Mouse (Mus musculus) kidney, adult 2 months (tissue): ENCODE results near the gene Olfml1. TPM values are rescaled to one million over a fixed set of nuclear protein-coding genes. Genes with fewer than 3 reads are reported as not detected.

ENCODE experiments used
- DNase-seq: peaks from one replicate; pipeline ENCODE4 v3.0.0; 2021
- H3K27ac ChIP-seq: fragments of 200-500 bp; 2 replicates; pipeline ENCODE4 v1.5.1; 2012; ENCODE audit warnings: low read depth, low read length, control low read depth, inconsistent platforms; ENCODE audit not compliant: insufficient read depth
- H3K27me3 ChIP-seq: fragments of 200-500 bp; replicated peaks from 2 replicates; pipeline ENCODE4 v1.6.1; 2012; ENCODE audit warnings: mild to moderate bottlenecking, moderate library complexity, low read length, inconsistent platforms; ENCODE audit not compliant: control insufficient read depth, insufficient read depth
- H3K36me3 ChIP-seq: fragments of 200-500 bp; 2 replicates; pipeline ENCODE4 v1.6.1; 2012; ENCODE audit warnings: mild to moderate bottlenecking, moderate library complexity, low read length, inconsistent platforms; ENCODE audit not compliant: control insufficient read depth, insufficient read depth
- H3K4me1 ChIP-seq: fragments of 200-500 bp; 2 replicates; pipeline ENCODE4 v1.6.1; 2011; ENCODE audit warnings: low read length; ENCODE audit not compliant: control insufficient read depth, insufficient read depth
- H3K4me3 ChIP-seq: fragments of 200-500 bp; 2 replicates; pipeline ENCODE4 v1.5.1; 2011; ENCODE audit warnings: mild to moderate bottlenecking, low read depth, low read length, control low read depth; ENCODE audit not compliant: insufficient read depth
- CTCF ChIP-seq: fragments of 200-500 bp; conservative IDR thresholded peaks from 2 replicates; pipeline ENCODE4 v1.5.1; 2011; ENCODE audit warnings: low read depth, mild to moderate bottlenecking, control low read depth, low read length, moderate library complexity, mixed read lengths; ENCODE audit not compliant: insufficient read depth, insufficient read length
- POLR2A ChIP-seq: fragments of 200-500 bp; IDR thresholded peaks from one replicate; pipeline ENCODE4 v1.6.1; 2011; ENCODE audit warnings: low read depth, low read length, control low read depth
- WGBS: fragments of 180-500 bp; shearing (Covaris S2); methylation state at CpG from one replicate; pipeline ENCODE4 v1.1.7; 2018; 5-methylcytosine and 5-hydroxymethylcytosine counted together
- polyA plus RNA-seq: library from polyadenylated mRNA; depleted of rRNA; stranded (reverse); fragments of >200 nt; gene quantifications from 2 replicates; pipeline ENCODE4 v1.2.3, GENCODE M21; 2012

Gene Olfml1
- polyA plus RNA-seq, 1 experiment, result 13.2 TPM

- 0 out of 2 replicates have a peak, but pooled peaks cover 2% of the 10 kb centered on the region for H3K4me1 ChIP-seq
- WGBS, result 1% methylated on average over 23 of the region's 24 CpGs
- peak; percentile 99 for DNase-seq
- peak within 1 kb of the TSS; percentile 77 for H3K27ac ChIP-seq
- no peaks in the 10 kb centered on the region for H3K36me3 ChIP-seq
- no peak for TF ChIP-seq POLR2A
- no peak for TF ChIP-seq CTCF
- no peaks in the 10 kb centered on the region for H3K27me3 ChIP-seq
- H3K4me3 ChIP-seq, result peak within 1 kb of the TSS; percentile 70
Observed at GRCm38 (mm10) chr7:107594857-107595402, 27.7 kb downstream of the Olfml1 start, which contains the start of gene Ppfibp2. Gene Ppfibp2 (plus strand): TSS chr7:107595207.

DNA sequence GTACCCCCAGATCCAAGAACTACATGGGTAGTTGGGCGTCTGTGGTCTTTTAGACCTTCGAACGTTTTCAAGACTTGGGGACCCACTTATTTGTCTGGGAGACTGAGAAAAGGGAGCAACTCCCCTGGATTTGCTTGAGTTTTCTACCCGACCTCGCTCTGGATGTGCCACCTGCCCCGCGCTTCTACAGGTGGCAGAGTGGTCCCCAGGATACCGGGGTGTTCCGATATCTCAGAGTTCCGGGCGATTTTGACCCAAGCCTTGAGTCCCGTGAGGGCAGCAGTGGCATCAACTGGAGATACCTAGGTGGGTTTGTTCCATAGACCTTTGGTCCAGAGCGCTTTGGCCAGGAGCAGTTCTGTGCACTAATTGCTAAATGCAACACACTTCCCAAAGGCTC lies 28.2 kb downstream of the Olfml1 start:
- no peaks in the 10 kb centered on the region for H3K36me3 ChIP-seq
- H3K4me3 ChIP-seq, result peak overlapping the region; percentile 70
- TF ChIP-seq CTCF (no peak), POLR2A (no peak)
- H3K27ac ChIP-seq, result peak overlapping the region; percentile 14; the same call in 1 of the 2 replicates
- peak; percentile 39 for DNase-seq
- H3K27me3 ChIP-seq, result no peaks in the 10 kb centered on the region
- H3K4me1 ChIP-seq, result peaks cover 3% of the 10 kb centered on the region; the same call in 1 of the 2 replicates
- WGBS, result 15% methylated on average over 13 of the region's 13 CpGs

GRCm38 (mm10) chr7:107596753-107597152 lies 29.5 kb downstream of the Olfml1 start:
- Histone ChIP-seq H3K36me3 (no peaks in the 10 kb centered on the region), H3K27me3 (no peaks in the 10 kb centered on the region), H3K4me1 (peaks cover 10% of the 10 kb centered on the region), H3K4me3 (no peak overlapping the region), H3K27ac (no peak overlapping the region)
- DNase-seq, result peak; percentile 44
- no peak for TF ChIP-seq CTCF
- no peak for TF ChIP-seq POLR2A

DNA sequence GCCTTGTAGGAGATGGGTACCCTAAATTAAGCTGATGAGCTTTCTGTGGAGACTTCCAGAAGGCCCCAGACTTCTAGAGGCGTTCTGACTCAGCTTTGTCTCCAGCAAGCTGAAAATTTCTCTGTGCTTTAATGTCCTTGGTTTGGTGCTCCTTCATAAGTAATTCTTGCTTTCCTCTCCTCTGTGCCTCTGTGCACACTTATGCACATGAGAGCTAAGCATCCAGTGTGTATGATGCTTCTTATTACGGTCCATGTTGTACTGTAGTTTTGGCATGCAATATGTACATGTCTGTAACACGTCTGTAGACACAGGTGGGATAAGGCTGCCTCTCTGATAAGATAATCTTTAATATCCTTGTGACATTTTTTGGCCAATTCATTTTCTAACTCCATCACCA lies 30.7 kb downstream of the Olfml1 start:
- Histone ChIP-seq H3K4me1 (peaks cover 10% of the 10 kb centered on the region), H3K36me3 (no peaks in the 10 kb centered on the region), H3K27me3 (no peaks in the 10 kb centered on the region), H3K4me3 (no peak overlapping the region), H3K27ac (no peak overlapping the region)
- TF ChIP-seq CTCF, result no peak
- TF ChIP-seq POLR2A, result no peak
- WGBS, result 92% methylated on average over 3 of the region's 3 CpGs
- no peak for DNase-seq

DNA sequence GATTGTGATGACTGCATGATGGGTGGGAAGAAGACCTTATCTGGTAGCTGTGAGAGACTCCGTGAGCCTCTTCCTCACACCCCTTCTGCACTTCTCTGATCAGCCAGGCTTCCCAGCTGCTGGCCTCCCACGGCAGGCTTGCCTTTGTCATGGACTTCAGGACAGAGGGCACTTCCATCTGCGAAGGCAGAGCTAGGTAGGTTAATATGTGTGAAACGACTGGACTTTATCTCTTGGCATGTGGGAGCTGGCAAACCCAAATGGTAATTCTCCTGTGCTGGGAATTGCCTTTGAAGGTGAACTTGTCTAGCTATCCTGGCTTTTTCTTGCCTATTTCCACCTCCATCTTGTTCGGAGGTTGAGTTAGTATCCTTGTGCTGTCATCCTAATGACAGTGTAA lies 33.4 kb downstream of the Olfml1 start:
- Histone ChIP-seq H3K36me3 (no peaks in the 10 kb centered on the region), H3K4me1 (peaks cover 10% of the 10 kb centered on the region), H3K27me3 (no peaks in the 10 kb centered on the region), H3K4me3 (no peak overlapping the region), H3K27ac (peak overlapping the region; percentile 51; the same call in 1 of the 2 replicates)
- peak; percentile 85 for DNase-seq
- 50% methylated on average over 5 of the region's 5 CpGs for WGBS
- no peak for TF ChIP-seq POLR2A

GRCm38 (mm10) chr7:107602505-107602904 lies 35.3 kb downstream of the Olfml1 start:
- Histone ChIP-seq H3K4me3 (no peak overlapping the region), H3K4me1 (peaks cover 10% of the 10 kb centered on the region), H3K27ac (no peak overlapping the region), H3K36me3 (no peaks in the 10 kb centered on the region), H3K27me3 (no peaks in the 10 kb centered on the region)
- WGBS, result 56% methylated on average over 4 of the region's 4 CpGs
- TF ChIP-seq CTCF (no peak), POLR2A (no peak)
- DNase-seq, result no peak

DNA sequence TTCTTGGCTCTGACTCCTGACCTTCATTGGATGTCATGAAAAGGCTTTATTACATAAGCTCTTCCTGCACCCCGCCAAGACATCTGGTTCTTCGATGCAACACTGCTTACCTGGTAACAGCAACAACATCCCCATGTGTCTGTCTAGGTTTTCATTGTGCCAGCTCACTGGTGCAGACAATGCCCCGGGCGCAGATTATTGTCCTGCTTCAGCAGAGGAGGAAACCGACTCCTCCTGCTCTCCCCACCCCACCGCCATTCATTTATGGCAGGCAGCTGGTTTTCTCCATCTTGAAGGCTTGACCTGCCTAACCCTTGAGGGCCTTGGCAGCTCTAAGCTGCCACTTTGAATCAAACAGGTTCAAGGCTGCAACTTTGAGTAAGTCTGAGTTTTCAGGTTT lies 35.7 kb downstream of the Olfml1 start:
- TF ChIP-seq CTCF, result no peak
- 38% methylated on average over 6 of the region's 6 CpGs for WGBS
- no peak overlapping the region for H3K4me3 ChIP-seq
- H3K4me1 ChIP-seq, result peaks cover 10% of the 10 kb centered on the region
- peak; percentile 56 for DNase-seq
- no peaks in the 10 kb centered on the region for H3K27me3 ChIP-seq
- H3K36me3 ChIP-seq, result no peaks in the 10 kb centered on the region
- H3K27ac ChIP-seq, result no peak overlapping the region
